Mouse (Mus musculus) MEL (cell line): ENCODE measurements around the gene Cltc. TPM values are rescaled to one million over a fixed set of nuclear protein-coding genes. Genes with fewer than 3 reads are reported as not detected.

Experiments used
- DNase-seq: peaks from one replicate; pipeline ENCODE4 v3.0.0; 2011; ENCODE audit warnings: low read depth, low spot score
- H3K27ac ChIP-seq: 2 replicates; pipeline ENCODE4 v1.5.1; 2012; ENCODE audit warnings: low read depth, mild to moderate bottlenecking, control low read depth, low read length, moderate library complexity; ENCODE audit not compliant: control insufficient read depth
- H3K27me3 ChIP-seq, 2 experiments: fragments of 150-350 bp in 1 of 2; sonication (generic) in 1 of 2; 2 replicates each; pipeline ENCODE4 v1.6.1; 2012; ENCODE audit warnings: low read length in 2 of 2, mild to moderate bottlenecking in 2 of 2, improper control_type of control experiment in 1 of 2, moderate library complexity in 1 of 2; ENCODE audit not compliant: insufficient read depth in 2 of 2, control insufficient read depth in 1 of 2
- H3K36me3 ChIP-seq, 2 experiments: 2 replicates each; pipeline ENCODE4 v1.6.1; 2012 to 2014; ENCODE audit warnings: low read length in 2 of 2, improper control_type of control experiment in 1 of 2, inconsistent platforms in 1 of 2, mild to moderate bottlenecking in 1 of 2; ENCODE audit not compliant: insufficient read depth in 2 of 2, control insufficient read depth in 1 of 2
- H3K4me1 ChIP-seq, 2 experiments: fragments of 150-350 bp in 1 of 2; sonication (generic) in 1 of 2; 2 replicates each; pipeline ENCODE4 v1.6.1; 2012; ENCODE audit warnings: low read length in 2 of 2, improper control_type of control experiment in 1 of 2, mild to moderate bottlenecking in 1 of 2; ENCODE audit not compliant: insufficient read depth in 2 of 2, control insufficient read depth in 1 of 2
- H3K4me3 ChIP-seq, 2 experiments: fragments of 150-350 bp in 1 of 2; sonication (generic) in 1 of 2; 2 replicates each; pipeline ENCODE4 v1.5.1; 2012; ENCODE audit warnings: low read depth in 2 of 2, low read length in 2 of 2, mild to moderate bottlenecking in 2 of 2, moderate library complexity in 2 of 2, control low read depth in 1 of 2, improper control_type of control experiment in 1 of 2; ENCODE audit not compliant: control insufficient read depth in 1 of 2, insufficient read depth in 1 of 2
- H3K79me2 ChIP-seq: 2 replicates; pipeline ENCODE4 v1.6.1; 2012; ENCODE audit warnings: mild to moderate bottlenecking, low read length, moderate library complexity; ENCODE audit not compliant: control insufficient read depth, poor library complexity, insufficient read depth
- H3K9ac ChIP-seq: 2 replicates; pipeline ENCODE4 v1.6.1; 2012; ENCODE audit warnings: low read depth, mild to moderate bottlenecking, control low read depth, low read length, moderate library complexity; ENCODE audit not compliant: control insufficient read depth, poor library complexity, severe bottlenecking
- H3K9me3 ChIP-seq: fragments of 150-350 bp; sonication (generic); replicated peaks from 2 replicates; pipeline ENCODE4 v1.6.1; 2012; ENCODE audit warnings: mild to moderate bottlenecking, low read length, improper control_type of control experiment, moderate library complexity; ENCODE audit not compliant: insufficient read depth
- BHLHE40 ChIP-seq: IDR thresholded peaks from 2 replicates; pipeline ENCODE4 v1.6.1; 2012; ENCODE audit warnings: low read depth, mild to moderate bottlenecking, inconsistent platforms, low read length, improper control_type of control experiment, borderline replicate concordance
- CHD1 ChIP-seq: IDR thresholded peaks from 2 replicates; pipeline ENCODE4 v1.6.1; 2012; ENCODE audit warnings: low read depth, mild to moderate bottlenecking, inconsistent platforms, low read length, improper control_type of control experiment
- CHD2 ChIP-seq: IDR thresholded peaks from 2 replicates; pipeline ENCODE4 v1.6.1; 2011; ENCODE audit warnings: low read length, improper control_type of control experiment
- CTCF ChIP-seq, 3 experiments: IDR thresholded peaks in 2 of 3; conservative IDR thresholded peaks in 1 of 3; 2 replicates each; pipeline ENCODE4 v1.5.1; 2011 to 2012; ENCODE audit warnings: low read length in 3 of 3, low read depth in 2 of 3, mild to moderate bottlenecking in 2 of 3, improper control_type of control experiment in 1 of 3, inconsistent platforms in 1 of 3, mixed read lengths in 1 of 3, moderate library complexity in 1 of 3; ENCODE audit not compliant: control insufficient read depth in 1 of 3, insufficient read depth in 1 of 3, poor library complexity in 1 of 3, severe bottlenecking in 1 of 3
- E2F4 ChIP-seq: IDR thresholded peaks from 2 replicates; pipeline ENCODE4 v1.6.1; 2011; ENCODE audit warnings: low read depth, low read length, improper control_type of control experiment, borderline replicate concordance
- ELF1 ChIP-seq: IDR thresholded peaks from 2 replicates; pipeline ENCODE4 v1.6.1; 2014; ENCODE audit warnings: low read depth, mild to moderate bottlenecking, inconsistent platforms, low read length, improper control_type of control experiment, moderate library complexity
- EP300 ChIP-seq, 2 experiments: IDR thresholded peaks; 2 replicates each; pipeline ENCODE4 v1.6.1; 2011; ENCODE audit warnings: improper control_type of control experiment in 2 of 2, low read length in 2 of 2, low read depth in 1 of 2, mild to moderate bottlenecking in 1 of 2
- ETS1 ChIP-seq: IDR thresholded peaks from 2 replicates; pipeline ENCODE4 v1.6.1; 2012; ENCODE audit warnings: low read depth, mild to moderate bottlenecking, inconsistent platforms, low read length, improper control_type of control experiment, moderate library complexity
- GABPA ChIP-seq: IDR thresholded peaks from 2 replicates; pipeline ENCODE4 v1.6.1; 2012; ENCODE audit warnings: low read depth, mild to moderate bottlenecking, inconsistent platforms, low read length, improper control_type of control experiment, moderate library complexity
- GATA1 ChIP-seq: IDR thresholded peaks from 2 replicates; pipeline ENCODE4 v1.6.1; 2011; ENCODE audit warnings: low read depth, low read length, improper control_type of control experiment
- HCFC1 ChIP-seq: IDR thresholded peaks from 2 replicates; pipeline ENCODE4 v1.6.1; 2012; ENCODE audit warnings: low read depth, mild to moderate bottlenecking, inconsistent platforms, low read length, improper control_type of control experiment, moderate library complexity
- JUND ChIP-seq: IDR thresholded peaks from 2 replicates; pipeline ENCODE4 v1.6.1; 2011; ENCODE audit warnings: low read depth, mild to moderate bottlenecking, improper control_type of control experiment, low read length
- KAT2A ChIP-seq: conservative IDR thresholded peaks from 2 replicates; pipeline ENCODE4 v1.6.1; 2012; ENCODE audit warnings: low read depth, low read length, improper control_type of control experiment, inconsistent platforms
- MAFK ChIP-seq: IDR thresholded peaks from 2 replicates; pipeline ENCODE4 v1.6.1; 2011; ENCODE audit warnings: low read depth, mild to moderate bottlenecking, low read length, improper control_type of control experiment, borderline replicate concordance
- MAX ChIP-seq: IDR thresholded peaks from 2 replicates; pipeline ENCODE4 v1.6.1; 2011; ENCODE audit warnings: low read length, improper control_type of control experiment
- MAZ ChIP-seq: IDR thresholded peaks from 2 replicates; pipeline ENCODE4 v1.6.1; 2012; ENCODE audit warnings: low read depth, mild to moderate bottlenecking, inconsistent platforms, low read length, improper control_type of control experiment
- MEF2A ChIP-seq: IDR thresholded peaks from 2 replicates; pipeline ENCODE4 v1.6.1; 2014; ENCODE audit warnings: low read depth, mild to moderate bottlenecking, inconsistent platforms, low read length, improper control_type of control experiment; ENCODE audit not compliant: poor library complexity, insufficient replicate concordance, severe bottlenecking; ENCODE audit errors: extremely low read depth
- MXI1 ChIP-seq: IDR thresholded peaks from 2 replicates; pipeline ENCODE4 v1.6.1; 2011; ENCODE audit warnings: mild to moderate bottlenecking, low read depth, low read length, improper control_type of control experiment
- MYB ChIP-seq: IDR thresholded peaks from 2 replicates; pipeline ENCODE4 v1.6.1; 2011; ENCODE audit warnings: mild to moderate bottlenecking, low read depth, low read length, improper control_type of control experiment
- MYC ChIP-seq: IDR thresholded peaks from 2 replicates; pipeline ENCODE4 v1.6.1; 2011; ENCODE audit warnings: low read depth, mild to moderate bottlenecking, low read length, improper control_type of control experiment, moderate library complexity
- NELFE ChIP-seq: IDR thresholded peaks from 2 replicates; pipeline ENCODE4 v1.6.1; 2011; ENCODE audit warnings: low read depth, low read length, improper control_type of control experiment
- NRF1 ChIP-seq: IDR thresholded peaks from 2 replicates; pipeline ENCODE4 v1.6.1; 2014; ENCODE audit warnings: low read depth, mild to moderate bottlenecking, inconsistent platforms, low read length, improper control_type of control experiment, moderate library complexity; ENCODE audit not compliant: poor library complexity, insufficient read depth, severe bottlenecking
- POLR2A ChIP-seq, 2 experiments: IDR thresholded peaks; 2 replicates each; pipeline ENCODE4 v1.6.1; 2011 to 2012; ENCODE audit warnings: low read length in 2 of 2, mild to moderate bottlenecking in 2 of 2, control low read depth in 1 of 2, improper control_type of control experiment in 1 of 2, low read depth in 1 of 2, moderate library complexity in 1 of 2; ENCODE audit not compliant: control insufficient read depth in 1 of 2, insufficient read depth in 1 of 2, poor library complexity in 1 of 2
- POLR2AphosphoS2 ChIP-seq: IDR thresholded peaks from 2 replicates; pipeline ENCODE4 v1.6.1; 2011; ENCODE audit warnings: low read length, improper control_type of control experiment
- POLR2AphosphoS5 ChIP-seq: IDR thresholded peaks from 2 replicates; pipeline ENCODE4 v1.6.1; 2012; ENCODE audit warnings: low read depth, borderline replicate concordance, mild to moderate bottlenecking, inconsistent platforms, low read length, moderate library complexity, mixed read lengths
- RAD21 ChIP-seq: IDR thresholded peaks from 2 replicates; pipeline ENCODE4 v1.6.1; 2011; ENCODE audit warnings: mild to moderate bottlenecking, low read depth, low read length, improper control_type of control experiment
- RCOR1 ChIP-seq: IDR thresholded peaks from 2 replicates; pipeline ENCODE4 v1.6.1; 2012; ENCODE audit warnings: low read depth, mild to moderate bottlenecking, inconsistent platforms, low read length, improper control_type of control experiment
- SIN3A ChIP-seq: IDR thresholded peaks from 2 replicates; pipeline ENCODE4 v1.6.1; 2012; ENCODE audit warnings: low read length, improper control_type of control experiment, inconsistent platforms
- SMC3 ChIP-seq: IDR thresholded peaks from 2 replicates; pipeline ENCODE4 v1.6.1; 2011; ENCODE audit warnings: low read depth, low read length, improper control_type of control experiment
- TAL1 ChIP-seq: IDR thresholded peaks from 2 replicates; pipeline ENCODE4 v1.6.1; 2012; ENCODE audit warnings: mild to moderate bottlenecking, inconsistent platforms, low read length, moderate library complexity, mixed read lengths
- TBP ChIP-seq: IDR thresholded peaks from 2 replicates; pipeline ENCODE4 v1.8.0; 2011; ENCODE audit warnings: low read depth, low read length, improper control_type of control experiment
- TCF12 ChIP-seq: IDR thresholded peaks from 2 replicates; pipeline ENCODE4 v1.6.1; 2014; ENCODE audit warnings: low read depth, mild to moderate bottlenecking, inconsistent platforms, low read length, improper control_type of control experiment, moderate library complexity
- UBTF ChIP-seq: IDR thresholded peaks from 2 replicates; pipeline ENCODE4 v1.6.1; 2012; ENCODE audit warnings: low read depth, mild to moderate bottlenecking, inconsistent platforms, low read length, improper control_type of control experiment, moderate library complexity, borderline replicate concordance; ENCODE audit not compliant: insufficient read depth
- USF1 ChIP-seq: IDR thresholded peaks from 2 replicates; pipeline ENCODE4 v1.6.1; 2014; ENCODE audit warnings: low read depth, mild to moderate bottlenecking, inconsistent platforms, low read length, improper control_type of control experiment, moderate library complexity
- USF2 ChIP-seq, 2 experiments: IDR thresholded peaks; 2 replicates each; pipeline ENCODE4 v1.6.1; 2011 to 2012; ENCODE audit warnings: improper control_type of control experiment in 2 of 2, low read length in 2 of 2, borderline replicate concordance in 1 of 2, inconsistent platforms in 1 of 2, low read depth in 1 of 2, mild to moderate bottlenecking in 1 of 2; ENCODE audit not compliant: insufficient read depth in 1 of 2
- ZC3H11A ChIP-seq: IDR thresholded peaks from 2 replicates; pipeline ENCODE4 v1.6.1; 2012; ENCODE audit warnings: low read depth, mild to moderate bottlenecking, inconsistent platforms, low read length, improper control_type of control experiment
- ZKSCAN1 ChIP-seq: IDR thresholded peaks from 2 replicates; pipeline ENCODE4 v1.6.1; 2012; ENCODE audit warnings: low read depth, mild to moderate bottlenecking, inconsistent platforms, low read length, improper control_type of control experiment, moderate library complexity
- ZNF384 ChIP-seq: IDR thresholded peaks from 2 replicates; pipeline ENCODE4 v1.6.1; 2012; ENCODE audit warnings: low read depth, mild to moderate bottlenecking, inconsistent platforms, low read length, improper control_type of control experiment
- polyA plus RNA-seq, 2 experiments: library from polyadenylated mRNA; stranded (reverse) in 1 of 2; unstranded in 1 of 2; fragments of >175 nt in 1 of 2; fragments of >200 nt in 1 of 2; gene quantifications; 2 replicates each; pipeline versions ENCODE4 v1.2.1 to v1.2.4; 2012; ENCODE audit warnings: low replicate concordance in 2 of 2, low read depth in 1 of 2; ENCODE audit not compliant: insufficient read length in 2 of 2, insufficient read depth in 1 of 2, missing spikeins in 1 of 2
- total RNA-seq: library from RNA; depleted of rRNA; stranded (reverse); fragments of 300-350 nt; gene quantifications from 2 replicates; pipeline ENCODE4 v1.2.3, GENCODE M21; 2012

Gene Cltc
- total and polyA plus RNA-seq, 3 experiments, result 149 to 300 (median 205) TPM

- Histone ChIP-seq H3K4me3 (no peak overlapping the region), H3K27me3 (no peaks in the 10 kb centered on the region), H3K9ac (no peak overlapping the region), H3K4me1 (peaks cover 5 to 7% of the 10 kb centered on the region in 2 experiments), H3K36me3 (peaks cover 0 to 25% of the 10 kb centered on the region in 2 experiments; a peak in 2 of 4 replicates), H3K9me3 (no peaks in the 10 kb centered on the region), H3K79me2 (no peaks in the 10 kb centered on the region), H3K27ac (no peak overlapping the region)
- DNase-seq, result peak; percentile 78
- peak; percentile 55 for TF ChIP-seq SIN3A
- TF ChIP-seq ZNF384, result no peak
- TF ChIP-seq UBTF, result no peak
- no peak for TF ChIP-seq POLR2A (IDR thresholded peaks at IDR 0.05; ENCODE audit: control insufficient read depth in 1 of 2, insufficient read depth in 1 of 2, low read depth in 1 of 2, low read length in 2 of 2, poor library complexity in 1 of 2)
- TF ChIP-seq CHD1, result no peak
- no peak for TF ChIP-seq ZC3H11A
- peak; percentile 98 for TF ChIP-seq RCOR1
- TF ChIP-seq MAZ, result no peak
- no peak for TF ChIP-seq GABPA
- no peak for TF ChIP-seq MAX
- no peak for TF ChIP-seq POLR2AphosphoS5
- no peak for TF ChIP-seq NELFE
- no peak for TF ChIP-seq USF2 (IDR thresholded peaks at IDR 0.05; ENCODE audit: borderline replicate concordance in 1 of 2, insufficient read depth in 1 of 2, low read depth in 1 of 2, low read length in 2 of 2)
- no peak for TF ChIP-seq NRF1
- no peak for TF ChIP-seq CTCF (IDR thresholded peaks at IDR 0.05 in 2 of 3, conservative IDR thresholded peaks at IDR 0.05 in 1 of 3; ENCODE audit: control insufficient read depth in 1 of 3, insufficient read depth in 1 of 3, low read depth in 2 of 3, low read length in 3 of 3, poor library complexity in 1 of 3, severe bottlenecking in 1 of 3)
- TF ChIP-seq RAD21, result no peak
- no peak for TF ChIP-seq MEF2A
- no peak for TF ChIP-seq CHD2
- no peak for TF ChIP-seq TBP
- TF ChIP-seq KAT2A, result no peak
- TF ChIP-seq MXI1, result no peak; the same call in 1 of the 2 replicates
- peak; percentile 89 to 95 for TF ChIP-seq EP300 (IDR thresholded peaks at IDR 0.05; ENCODE audit: low read depth in 1 of 2, low read length in 2 of 2)
- TF ChIP-seq E2F4, result no peak
- peak; percentile 73; the same call in 1 of the 2 replicates for TF ChIP-seq ETS1
- TF ChIP-seq SMC3, result no peak
- peak; percentile 46 for TF ChIP-seq TAL1
- no peak for TF ChIP-seq MYB
- no peak for TF ChIP-seq MYC
- TF ChIP-seq HCFC1, result peak; percentile 22; the same call in 1 of the 2 replicates
- TF ChIP-seq GATA1, result peak; percentile 94
- no peak for TF ChIP-seq ZKSCAN1
- TF ChIP-seq MAFK, result 0 out of 2 replicates have a peak, but pooled peaks have one; percentile 17
- TF ChIP-seq TCF12, result peak; percentile 89
- TF ChIP-seq ELF1, result no peak
- TF ChIP-seq JUND, result no peak
- no peak for TF ChIP-seq BHLHE40
- no peak for TF ChIP-seq USF1
- no peak for TF ChIP-seq POLR2AphosphoS2
These were observed 28.4 kb upstream of the Cltc start for GRCm38 (mm10) chr11:86785767-86786166.
